Mouse (Mus musculus): ENCODE results near the gene Retnlb.

DNA sequence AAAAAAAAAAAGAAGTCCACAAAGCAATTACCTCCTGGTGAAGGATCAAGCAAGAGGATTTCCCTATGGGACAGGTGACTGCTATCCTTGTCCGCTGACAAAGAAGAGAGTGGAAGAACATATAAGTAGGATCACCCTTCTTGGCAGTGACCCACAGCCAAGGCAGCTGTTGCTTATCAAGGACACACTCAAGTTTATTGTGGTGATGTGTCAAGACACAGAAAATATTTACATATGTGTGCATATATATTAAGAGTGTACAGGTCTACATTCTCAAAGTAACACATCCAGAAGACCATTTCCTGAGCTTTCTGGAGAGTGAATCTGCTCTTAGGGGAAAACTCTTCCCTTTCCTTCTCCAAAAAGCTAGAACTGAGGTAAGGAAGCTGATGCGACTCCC is at the start of gene Retnlb:
- no peak for TF ChIP-seq CTCF (IDR thresholded peaks at IDR 0.05; ENCODE audit: extremely low read depth, insufficient read depth, low read length)
- no peak for TF ChIP-seq POLR2A (IDR thresholded peaks at IDR 0.05; ENCODE audit: extremely low read depth, insufficient read depth, low read length)

Measured in cortical plate, adult 2 months (tissue).